Mouse (Mus musculus) hindbrain, embryonic 14.5 days (tissue): ENCODE results near the gene Cacna2d1. TPM values are rescaled to one million over a fixed set of nuclear protein-coding genes. Genes with fewer than 3 reads are reported as not detected.

Experiments
- ATAC-seq: fragments of 200-750 bp; cut with Nextera tagmentation; 2 replicates; pipeline ENCODE4 v1.8.0; 2017; ENCODE audit warnings: moderate number of reproducible peaks, mild to moderate bottlenecking, moderate TSS enrichment, moderate library complexity; ENCODE audit not compliant: low FRiP score
- DNase-seq: peaks from one replicate; pipeline ENCODE4 v3.0.0-alpha.2; 2015; ENCODE audit warnings: low spot score
- H3K27ac ChIP-seq: fragments of 300-500 bp; sonication (generic); 2 replicates; pipeline ENCODE4 v1.5.1; 2014; ENCODE audit warnings: mild to moderate bottlenecking, moderate library complexity
- H3K27me3 ChIP-seq: fragments of 300-500 bp; sonication (generic); 2 replicates; pipeline ENCODE4 v1.6.1; 2014; ENCODE audit warnings: mild to moderate bottlenecking, low read length, mixed read lengths; ENCODE audit not compliant: control insufficient read depth, insufficient read depth
- H3K36me3 ChIP-seq: fragments of 300-500 bp; sonication (generic); replicated peaks from 2 replicates; pipeline ENCODE4 v1.6.1; 2014; ENCODE audit not compliant: control insufficient read depth, insufficient read depth
- H3K4me1 ChIP-seq: fragments of 300-500 bp; sonication (generic); replicated peaks from 2 replicates; pipeline ENCODE4 v1.6.1; 2014; ENCODE audit warnings: antibody characterized with exemption, low read length, mixed read lengths; ENCODE audit not compliant: control insufficient read depth, insufficient read depth
- H3K4me2 ChIP-seq: fragments of 300-500 bp; sonication (generic); replicated peaks from 2 replicates; pipeline ENCODE4 v1.6.1; 2014; ENCODE audit warnings: mild to moderate bottlenecking, moderate library complexity
- H3K4me3 ChIP-seq: fragments of 300-500 bp; sonication (generic); replicated peaks from 2 replicates; pipeline ENCODE4 v1.5.1; 2014; ENCODE audit warnings: mild to moderate bottlenecking, low read length
- H3K9ac ChIP-seq: fragments of 300-500 bp; sonication (generic); 2 replicates; pipeline ENCODE4 v1.6.1; 2014
- H3K9me3 ChIP-seq: fragments of 300-500 bp; sonication (generic); 2 replicates; pipeline ENCODE4 v1.6.1; 2016; ENCODE audit warnings: low read length; ENCODE audit not compliant: control insufficient read depth
- WGBS: fragments of 180-500 bp; shearing (Covaris S2); extraction: QIAGEN DNeasy Blood & Tissue Kit; methylation state at CpG from one replicate; pipeline ENCODE4 v1.1.7; 2014; 5-methylcytosine and 5-hydroxymethylcytosine counted together
- polyA plus RNA-seq: library from polyadenylated mRNA; unstranded; fragments of >200 nt; fragmentation: Nextera tagmentation; extraction: Ambion mirVana; gene quantifications from 2 replicates; pipeline ENCODE4 v1.2.1, GENCODE M21; 2014

Cacna2d1 gene
- polyA plus RNA-seq, 1 experiment from 2014 or later: 40.3 TPM

DNA sequence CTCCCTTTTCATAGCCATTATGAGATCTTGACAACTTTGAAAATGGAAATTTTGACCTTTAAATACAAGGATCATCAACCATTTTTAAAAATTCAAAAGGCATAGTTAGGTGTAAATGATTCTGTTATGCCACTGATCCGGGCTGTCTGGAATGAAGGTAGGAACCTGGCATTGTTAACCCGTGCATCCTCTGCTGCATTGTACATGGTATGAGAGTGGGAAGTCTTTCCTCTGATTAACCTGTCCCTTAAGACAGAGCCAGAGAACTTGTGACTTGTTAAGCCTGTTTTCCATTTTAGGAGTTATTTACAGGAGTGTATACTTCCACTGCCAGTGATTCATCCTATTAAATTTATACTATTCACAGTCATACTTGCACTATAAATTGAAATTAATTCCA, 171.2 kb downstream of the Cacna2d1 start:
- Histone ChIP-seq H3K27ac (peak overlapping the region; percentile 26; the same call in 1 of the 2 replicates), H3K4me3 (no peak overlapping the region), H3K36me3 (no peaks in the 10 kb centered on the region), H3K9ac (no peak overlapping the region), H3K27me3 (no peaks in the 10 kb centered on the region), H3K4me2 (no peak overlapping the region), H3K4me1 (peaks cover 5% of the 10 kb centered on the region; the same call in 1 of the 2 replicates), H3K9me3 (no peaks in the 10 kb centered on the region)
- ATAC-seq: no peak
- DNase-seq: no peak
- 42% methylated on average over 2 of the region's 2 CpGs for WGBS

DNA sequence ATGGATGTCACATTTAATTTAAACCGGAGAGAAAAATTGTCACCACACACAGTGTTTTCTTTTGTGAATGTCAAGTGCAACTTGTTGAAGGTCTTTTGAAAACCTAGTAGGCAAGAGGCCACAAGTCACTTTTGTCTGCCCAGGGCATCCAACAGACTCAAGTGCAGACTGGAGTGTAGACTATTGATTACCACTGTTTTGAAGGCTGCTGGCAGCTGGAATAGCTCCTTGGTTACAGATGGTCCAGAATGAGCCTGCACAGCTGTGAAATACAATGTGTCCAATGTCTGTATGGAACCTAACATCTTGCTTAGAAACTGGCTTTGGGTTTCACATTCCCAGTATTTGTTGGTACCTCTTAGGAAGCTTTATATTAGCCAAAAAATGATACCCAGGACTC, 176.2 kb downstream of the Cacna2d1 start:
- no peak overlapping the region for H3K9ac ChIP-seq
- ATAC-seq (no peak), DNase-seq (no peak)
- no peaks in the 10 kb centered on the region for H3K9me3 ChIP-seq
- H3K4me2 ChIP-seq: no peak overlapping the region
- 64% methylated on average over 1 of the region's 1 CpGs for WGBS
- H3K4me3 ChIP-seq: no peak overlapping the region
- peaks cover 5% of the 10 kb centered on the region; the same call in 1 of the 2 replicates for H3K4me1 ChIP-seq
- H3K36me3 ChIP-seq: no peaks in the 10 kb centered on the region
- no peaks in the 10 kb centered on the region for H3K27me3 ChIP-seq
- H3K27ac ChIP-seq: no peak overlapping the region

DNA sequence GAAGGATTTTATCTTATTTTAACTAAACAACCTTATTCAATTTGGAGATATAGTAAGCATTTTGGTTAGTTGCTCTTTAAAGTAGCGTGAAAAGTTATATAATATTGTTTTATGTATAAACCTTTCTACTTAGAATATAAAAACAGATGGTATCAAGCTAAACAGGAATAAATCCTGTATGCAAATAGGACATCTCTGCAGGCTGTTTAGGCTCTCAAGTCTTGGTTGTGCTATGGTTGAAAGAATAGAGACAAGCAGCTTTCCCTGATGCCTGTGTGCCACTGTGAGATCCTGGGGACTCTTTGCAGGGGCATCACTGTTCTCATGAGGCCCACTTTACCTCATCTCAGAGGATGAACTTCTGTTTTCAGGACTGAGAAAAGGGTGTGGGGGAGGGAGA, 179.4 kb downstream of the Cacna2d1 start:
- H3K36me3 ChIP-seq: no peaks in the 10 kb centered on the region
- no peak overlapping the region for H3K9ac ChIP-seq
- H3K27me3 ChIP-seq: no peaks in the 10 kb centered on the region
- no peak for ATAC-seq
- no peak overlapping the region for H3K27ac ChIP-seq
- WGBS: 74% methylated on average over 1 of the region's 1 CpGs
- no peak overlapping the region for H3K4me3 ChIP-seq
- no peak overlapping the region for H3K4me2 ChIP-seq
- DNase-seq: no peak
- no peaks in the 10 kb centered on the region for H3K9me3 ChIP-seq
- no peaks in the 10 kb centered on the region for H3K4me1 ChIP-seq

DNA sequence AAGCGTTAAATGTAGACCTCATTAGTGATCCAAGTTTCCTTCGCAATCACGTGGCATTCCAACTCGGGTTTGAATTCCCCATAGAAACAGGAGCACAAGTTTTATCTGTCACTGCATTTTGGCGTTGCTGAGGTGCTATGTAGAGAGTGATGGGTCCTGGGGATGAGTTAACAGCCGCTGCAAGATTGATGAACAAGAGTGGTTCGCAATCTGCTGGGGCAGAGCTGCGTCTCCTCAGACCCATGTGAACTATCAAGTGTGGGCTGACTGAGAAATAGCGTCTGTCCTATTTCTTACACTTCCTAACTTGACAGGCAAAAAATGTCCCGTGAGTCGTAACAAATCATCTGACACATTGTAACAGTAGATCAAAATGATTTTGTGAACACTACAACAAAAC, 186.8 kb downstream of the Cacna2d1 start:
- H3K9ac ChIP-seq: no peak overlapping the region
- no peak overlapping the region for H3K27ac ChIP-seq
- H3K4me2 ChIP-seq: no peak overlapping the region
- H3K36me3 ChIP-seq: no peaks in the 10 kb centered on the region
- ATAC-seq (peak; percentile 62; the same call in 1 of the 2 replicates), DNase-seq (no peak)
- 52% methylated on average over 11 of the region's 11 CpGs for WGBS
- no peak overlapping the region for H3K4me3 ChIP-seq
- H3K9me3 ChIP-seq: no peaks in the 10 kb centered on the region
- H3K4me1 ChIP-seq: no peaks in the 10 kb centered on the region; the same call in 1 of the 2 replicates
- no peaks in the 10 kb centered on the region for H3K27me3 ChIP-seq

DNA sequence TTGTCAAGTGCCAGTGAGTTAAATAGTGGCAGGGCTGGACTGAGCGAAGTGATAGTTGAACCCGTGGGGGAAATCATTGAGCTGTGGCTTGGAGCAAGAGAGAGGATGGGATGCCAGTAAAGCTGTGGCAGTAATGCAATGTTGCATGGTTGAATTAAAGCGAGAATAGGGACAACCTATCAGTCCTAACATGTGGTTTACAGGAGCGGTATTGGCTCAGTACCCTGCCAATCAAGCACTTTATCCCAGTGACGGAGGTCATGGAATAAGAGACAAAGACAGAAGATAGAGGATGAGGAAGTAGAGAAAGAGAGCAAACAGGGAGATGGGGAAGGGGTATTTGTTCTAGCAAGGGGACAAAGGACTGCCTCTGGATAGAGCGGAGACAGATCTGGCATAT, 187.6 kb downstream of the Cacna2d1 start:
- Histone ChIP-seq H3K27ac (peak overlapping the region; percentile 29; the same call in 1 of the 2 replicates), H3K27me3 (no peaks in the 10 kb centered on the region), H3K9me3 (no peaks in the 10 kb centered on the region), H3K36me3 (no peaks in the 10 kb centered on the region), H3K9ac (no peak overlapping the region), H3K4me3 (no peak overlapping the region), H3K4me1 (no peaks in the 10 kb centered on the region; the same call in 1 of the 2 replicates), H3K4me2 (no peak overlapping the region)
- DNase-seq (no peak), ATAC-seq (peak; percentile 17; the same call in 1 of the 2 replicates)
- WGBS: 82% methylated on average over 6 of the region's 6 CpGs

DNA sequence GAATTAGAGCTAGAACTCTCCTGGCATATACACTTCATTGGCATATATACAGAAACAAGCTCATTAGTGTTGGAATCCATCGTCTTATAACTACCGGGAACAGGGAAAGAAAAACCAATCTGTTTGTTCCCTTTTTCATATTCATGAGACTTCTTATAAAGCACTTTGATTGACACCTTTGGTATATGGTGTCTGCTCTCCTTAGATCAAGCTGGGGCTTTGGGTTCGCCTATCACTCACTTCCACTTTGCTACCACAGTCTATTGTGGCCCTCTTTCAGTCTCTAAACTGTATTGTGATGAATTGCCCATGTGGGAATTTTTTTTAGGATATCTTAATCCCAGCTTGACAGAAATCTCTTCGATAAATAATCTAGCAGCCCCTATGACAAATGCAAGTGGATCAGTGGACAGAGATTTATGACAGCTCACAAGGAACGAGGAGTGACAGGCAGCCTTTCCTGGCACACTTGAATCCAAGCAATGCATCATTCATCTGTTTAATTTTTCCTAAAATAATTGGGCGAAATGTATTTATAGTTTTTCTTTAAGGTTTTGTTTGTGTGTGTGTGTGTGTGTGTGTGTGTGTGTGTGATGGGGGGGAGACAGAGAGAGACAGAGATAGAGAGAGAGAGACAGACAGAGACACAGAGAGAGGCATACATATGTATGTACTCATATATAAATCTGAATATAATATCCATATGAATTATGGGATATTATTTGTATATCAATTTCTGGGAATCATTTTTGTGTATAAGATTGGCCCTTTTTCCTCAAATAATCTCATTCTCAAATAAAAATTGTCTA, 200.0 kb downstream of the Cacna2d1 start:
- Histone ChIP-seq H3K4me1 (no peaks in the 10 kb centered on the region; the same call in 1 of the 2 replicates), H3K4me3 (no peak overlapping the region), H3K4me2 (no peak overlapping the region), H3K9ac (no peak overlapping the region), H3K9me3 (no peaks in the 10 kb centered on the region), H3K27me3 (no peaks in the 10 kb centered on the region), H3K36me3 (no peaks in the 10 kb centered on the region), H3K27ac (peak overlapping the region; percentile 38; the same call in 1 of the 2 replicates)
- ATAC-seq: peak; percentile 61; the same call in 1 of the 2 replicates
- WGBS: 34% methylated on average over 6 of the region's 6 CpGs
- DNase-seq: no peak

DNA sequence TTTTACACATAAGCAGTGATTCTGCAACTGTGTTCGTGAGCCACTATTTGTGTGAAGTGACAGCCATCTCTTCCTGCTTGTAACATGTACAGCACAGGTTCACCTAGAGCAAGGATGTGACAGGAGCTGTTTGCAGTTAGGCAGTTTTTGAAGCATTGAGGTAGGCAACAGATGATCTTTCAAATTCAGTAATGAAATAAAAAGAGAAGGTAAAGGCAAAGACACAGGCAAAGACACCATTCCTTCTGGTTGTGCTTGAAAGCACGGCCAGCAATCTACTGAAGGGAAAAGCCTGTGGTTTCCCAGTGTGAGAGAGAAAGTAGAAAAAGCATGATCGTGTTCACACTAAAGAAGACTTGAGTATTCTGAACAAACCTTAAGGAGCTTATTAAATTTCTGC, 201.5 kb downstream of the Cacna2d1 start:
- DNase-seq (no peak), ATAC-seq (no peak)
- H3K9ac ChIP-seq: no peak overlapping the region
- no peaks in the 10 kb centered on the region for H3K27me3 ChIP-seq
- no peaks in the 10 kb centered on the region for H3K9me3 ChIP-seq
- no peak overlapping the region for H3K4me2 ChIP-seq
- WGBS: 66% methylated on average over 3 of the region's 3 CpGs
- no peaks in the 10 kb centered on the region; the same call in 1 of the 2 replicates for H3K4me1 ChIP-seq
- H3K4me3 ChIP-seq: no peak overlapping the region
- H3K36me3 ChIP-seq: no peaks in the 10 kb centered on the region
- H3K27ac ChIP-seq: peak overlapping the region; percentile 49

DNA sequence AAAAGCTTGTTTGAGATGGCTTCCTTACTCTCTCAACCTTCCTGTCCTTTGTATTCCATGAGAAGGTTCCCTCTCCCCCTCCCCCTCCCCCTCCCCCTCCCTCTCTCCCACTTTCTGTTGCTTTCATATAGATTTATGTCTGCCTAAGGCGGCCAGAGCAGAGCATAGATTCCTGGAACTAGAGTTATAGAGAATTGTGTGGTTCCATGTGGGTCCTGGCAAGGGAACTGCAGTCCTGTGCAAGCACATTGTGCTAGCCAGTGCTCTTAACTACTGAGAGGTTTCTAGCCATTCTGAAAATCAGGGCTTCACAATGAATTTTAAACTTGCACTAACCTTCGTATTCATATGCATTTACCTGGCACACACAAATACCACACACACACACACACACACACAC, 202.3 kb downstream of the Cacna2d1 start:
- H3K4me1 ChIP-seq: no peaks in the 10 kb centered on the region; the same call in 1 of the 2 replicates
- WGBS: 73% methylated on average over 2 of the region's 2 CpGs
- DNase-seq (no peak), ATAC-seq (no peak)
- H3K9me3 ChIP-seq: no peaks in the 10 kb centered on the region
- H3K27me3 ChIP-seq: no peaks in the 10 kb centered on the region
- no peak overlapping the region for H3K27ac ChIP-seq
- no peak overlapping the region for H3K4me2 ChIP-seq
- H3K36me3 ChIP-seq: no peaks in the 10 kb centered on the region
- no peak overlapping the region for H3K9ac ChIP-seq
- H3K4me3 ChIP-seq: no peak overlapping the region

DNA sequence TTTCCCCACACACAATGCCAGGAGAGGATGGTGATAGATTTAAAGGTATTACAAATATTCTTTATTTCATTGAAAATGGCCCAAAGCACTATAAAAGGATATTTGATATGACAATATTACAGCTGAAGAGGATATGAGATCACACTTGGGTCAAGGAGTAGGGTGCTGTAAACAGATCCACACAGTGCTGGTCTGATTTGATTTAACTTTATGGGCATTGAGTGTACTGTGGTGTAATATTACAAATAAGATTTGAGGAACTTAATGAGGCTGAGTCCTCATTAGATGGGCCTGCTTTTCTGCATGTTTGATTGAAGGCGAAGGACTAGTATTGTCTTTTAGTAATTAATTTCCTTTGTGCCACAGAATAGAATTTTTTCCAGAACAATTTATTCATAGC, 212.1 kb downstream of the Cacna2d1 start:
- 83% methylated on average over 1 of the region's 1 CpGs for WGBS
- no peak overlapping the region for H3K4me3 ChIP-seq
- H3K4me1 ChIP-seq: no peaks in the 10 kb centered on the region
- H3K4me2 ChIP-seq: no peak overlapping the region
- H3K27me3 ChIP-seq: no peaks in the 10 kb centered on the region
- H3K36me3 ChIP-seq: no peaks in the 10 kb centered on the region
- no peaks in the 10 kb centered on the region for H3K9me3 ChIP-seq
- ATAC-seq (no peak), DNase-seq (no peak)
- H3K9ac ChIP-seq: no peak overlapping the region
- H3K27ac ChIP-seq: no peak overlapping the region
